Mouse (Mus musculus): ENCODE measurements around the gene Ube2d2b. TPM values are rescaled to one million over a fixed set of nuclear protein-coding genes. Genes with fewer than 3 reads are reported as not detected.

Ube2d2b gene
- total and polyA plus RNA-seq, 2 experiments from 2014 or later: 0.14 TPM; not detected in 1

- no peak overlapping the region for H3K27ac ChIP-seq
- H3K9ac ChIP-seq (replicated peaks; ENCODE audit: low read length): no peak overlapping the region
- H3K9me3 ChIP-seq (ENCODE audit: low read length): no peaks in the 10 kb centered on the region
- H3K27me3 ChIP-seq (ENCODE audit: insufficient read depth, low read length): no peaks in the 10 kb centered on the region
- 88% methylated on average over 1 of the region's 1 CpGs for WGBS
- no peaks in the 10 kb centered on the region for H3K4me1 ChIP-seq (ENCODE audit: insufficient read depth, low read length)
- TF ChIP-seq CTCF (IDR thresholded peaks at IDR 0.05; ENCODE audit: low read depth): no peak
- DNase-seq (ENCODE audit: low spot score) (no peak), ATAC-seq (no peak)
- no peaks in the 10 kb centered on the region for H3K36me3 ChIP-seq (ENCODE audit: insufficient read depth, low read length)
- H3K4me2 ChIP-seq (ENCODE audit: low read depth, low read length): no peak overlapping the region
- no peak overlapping the region for H3K4me3 ChIP-seq (ENCODE audit: low read length)
Observed at GRCm38 (mm10) chr5:107822521-107822920, 7.4 kb upstream of the Ube2d2b start.

DNA sequence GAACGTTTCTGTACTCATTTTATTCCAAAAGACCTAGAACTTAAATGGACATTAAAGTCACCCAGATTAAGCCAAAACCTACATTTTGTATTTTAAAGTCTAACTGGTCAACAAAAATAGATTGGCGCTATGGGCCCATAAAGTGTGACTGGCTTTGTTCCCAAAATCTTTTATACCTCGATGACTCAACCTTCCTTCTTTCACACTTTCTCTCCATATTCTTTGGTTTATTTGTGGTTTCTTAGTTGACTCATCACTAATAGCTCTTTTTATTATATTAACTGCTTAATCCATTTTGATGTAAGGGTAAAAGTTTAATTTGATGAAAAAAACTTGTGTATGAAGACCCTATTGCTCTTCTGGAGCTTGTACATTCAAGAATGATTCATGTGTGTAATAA is 1.5 kb downstream of the Ube2d2b start:
- no peak for TF ChIP-seq CTCF (IDR thresholded peaks at IDR 0.05; ENCODE audit: low read depth)
- ATAC-seq: no peak
- H3K27me3 ChIP-seq (ENCODE audit: insufficient read depth, low read length): no peaks in the 10 kb centered on the region
- peaks cover 5% of the 10 kb centered on the region; the same call in 1 of the 2 replicates for H3K36me3 ChIP-seq (ENCODE audit: insufficient read depth, low read length)
- DNase-seq (ENCODE audit: low spot score): no peak
- H3K4me3 ChIP-seq (ENCODE audit: low read length): no peak overlapping the region
- no peak overlapping the region for H3K9ac ChIP-seq (replicated peaks; ENCODE audit: low read length)
- H3K4me1 ChIP-seq (ENCODE audit: insufficient read depth, low read length): no peaks in the 10 kb centered on the region
- WGBS: 88% methylated on average over 3 of the region's 3 CpGs
- no peak overlapping the region for H3K4me2 ChIP-seq (ENCODE audit: low read depth, low read length)
- H3K9me3 ChIP-seq (ENCODE audit: low read length): peaks cover 6% of the 10 kb centered on the region; the same call in 1 of the 2 replicates
- H3K27ac ChIP-seq: no peak overlapping the region

DNA sequence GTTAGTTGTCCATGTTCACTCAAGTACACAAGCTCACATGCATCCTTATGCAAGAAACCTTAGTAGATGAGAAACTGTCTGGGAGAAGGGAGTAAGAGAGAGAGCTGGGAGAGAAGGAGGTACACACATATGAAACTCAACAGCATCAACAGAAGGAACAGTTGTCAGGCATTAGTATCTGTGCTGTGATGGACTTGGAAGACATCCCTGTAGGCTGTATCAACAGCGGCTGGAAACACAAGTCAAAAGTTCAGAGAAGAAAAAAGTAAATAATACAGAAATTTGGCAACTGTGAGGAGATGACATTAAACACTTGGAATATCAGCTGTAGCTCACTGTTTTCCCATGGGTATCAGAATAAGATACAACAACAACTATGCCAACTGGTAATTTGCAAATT is 4.4 kb downstream of the Ube2d2b start:
- Histone ChIP-seq H3K36me3 (ENCODE audit: insufficient read depth, low read length) (peaks cover 5% of the 10 kb centered on the region; the same call in 1 of the 2 replicates), H3K4me1 (ENCODE audit: insufficient read depth, low read length) (no peaks in the 10 kb centered on the region), H3K4me2 (ENCODE audit: low read depth, low read length) (no peak overlapping the region), H3K9ac (replicated peaks; ENCODE audit: low read length) (no peak overlapping the region), H3K9me3 (ENCODE audit: low read length) (peaks cover 6% of the 10 kb centered on the region; the same call in 1 of the 2 replicates), H3K27me3 (ENCODE audit: insufficient read depth, low read length) (no peaks in the 10 kb centered on the region), H3K27ac (no peak overlapping the region), H3K4me3 (ENCODE audit: low read length) (no peak overlapping the region)
- WGBS: 81% methylated on average over 1 of the region's 1 CpGs
- TF ChIP-seq CTCF (IDR thresholded peaks at IDR 0.05; ENCODE audit: low read depth): no peak
- ATAC-seq (no peak), DNase-seq (ENCODE audit: low spot score) (no peak)

DNA sequence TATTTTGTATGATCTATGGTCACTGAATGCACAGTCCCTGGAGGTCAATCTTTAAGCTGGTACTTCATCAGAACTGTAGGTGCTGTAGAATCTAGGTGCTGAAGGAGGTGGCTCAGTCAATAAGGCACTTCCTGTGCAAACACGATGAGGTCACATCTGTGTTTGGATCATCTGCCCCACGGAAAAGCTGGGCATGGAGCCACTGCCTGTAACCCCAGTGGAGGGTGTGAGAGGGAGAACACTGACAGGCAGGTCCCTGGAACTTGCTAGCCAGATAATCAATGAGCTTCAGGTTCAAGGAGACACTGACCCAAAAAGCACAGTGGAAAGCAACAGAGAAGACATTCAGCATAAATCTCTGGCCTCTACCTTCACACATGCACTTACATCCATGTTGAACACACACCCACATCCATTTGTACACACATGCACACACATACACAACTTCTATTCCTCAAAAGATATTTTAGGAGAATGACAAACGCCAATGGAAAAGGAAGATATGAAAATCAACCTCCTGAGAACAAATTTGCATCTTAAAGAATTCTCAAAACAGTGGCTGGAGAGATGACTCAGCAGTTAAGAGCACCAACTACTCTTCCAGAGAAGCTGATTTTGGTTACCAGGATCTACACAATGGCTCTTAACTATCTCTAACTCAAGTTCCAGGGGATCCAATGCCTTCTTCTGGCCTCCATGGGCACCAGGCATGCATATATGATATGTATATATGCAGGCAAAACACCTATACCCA is 9.2 kb downstream of the Ube2d2b start:
- no peak for TF ChIP-seq CTCF (IDR thresholded peaks at IDR 0.05; ENCODE audit: low read depth)

GRCm38 (mm10) chr5:107840549-107841238 is 10.8 kb downstream of the Ube2d2b start:
- no peaks in the 10 kb centered on the region for H3K36me3 ChIP-seq (ENCODE audit: insufficient read depth, low read length)
- no peak overlapping the region for H3K4me2 ChIP-seq (ENCODE audit: low read depth, low read length)
- ATAC-seq: no peak
- 97% methylated on average over 5 of the region's 5 CpGs for WGBS
- no peak overlapping the region for H3K9ac ChIP-seq (replicated peaks; ENCODE audit: low read length)
- TF ChIP-seq CTCF (IDR thresholded peaks at IDR 0.05; ENCODE audit: low read depth): no peak
- no peak overlapping the region for H3K27ac ChIP-seq
- DNase-seq (ENCODE audit: low spot score): no peak
- no peaks in the 10 kb centered on the region for H3K9me3 ChIP-seq (ENCODE audit: low read length)
- H3K27me3 ChIP-seq (ENCODE audit: insufficient read depth, low read length): no peaks in the 10 kb centered on the region
- H3K4me3 ChIP-seq (ENCODE audit: low read length): no peak overlapping the region
- H3K4me1 ChIP-seq (ENCODE audit: insufficient read depth, low read length): no peaks in the 10 kb centered on the region

More for the DNA sequence above, 9.2 kb downstream of the Ube2d2b start:
- no peak overlapping the region for H3K27ac ChIP-seq
- H3K4me3 ChIP-seq (ENCODE audit: low read length): no peak overlapping the region
- no peaks in the 10 kb centered on the region for H3K9me3 ChIP-seq (ENCODE audit: low read length)
- DNase-seq (ENCODE audit: low spot score) (no peak), ATAC-seq (no peak)
- no peak overlapping the region for H3K4me2 ChIP-seq (ENCODE audit: low read depth, low read length)
- H3K4me1 ChIP-seq (ENCODE audit: insufficient read depth, low read length): no peaks in the 10 kb centered on the region
- 65% methylated on average over 3 of the region's 3 CpGs for WGBS
- H3K36me3 ChIP-seq (ENCODE audit: insufficient read depth, low read length): no peaks in the 10 kb centered on the region
- H3K9ac ChIP-seq (replicated peaks; ENCODE audit: low read length): no peak overlapping the region
- no peaks in the 10 kb centered on the region for H3K27me3 ChIP-seq (ENCODE audit: insufficient read depth, low read length)

- peak; percentile 67 for ATAC-seq
- 47% methylated on average over 5 of the region's 5 CpGs for WGBS
Observed at GRCm38 (mm10) chr5:107847349-107847748, 17.4 kb downstream of the Ube2d2b start.

More at GRCm38 (mm10) chr5:107847349-107847748, 17.4 kb downstream of the Ube2d2b start:
- H3K27me3 ChIP-seq (ENCODE audit: insufficient read depth, low read length): no peaks in the 10 kb centered on the region
- no peak overlapping the region for H3K9ac ChIP-seq (replicated peaks; ENCODE audit: low read length)
- no peak overlapping the region for H3K4me3 ChIP-seq (ENCODE audit: low read length)
- H3K4me1 ChIP-seq (ENCODE audit: insufficient read depth, low read length): no peaks in the 10 kb centered on the region
- no peak for TF ChIP-seq CTCF (IDR thresholded peaks at IDR 0.05; ENCODE audit: low read depth)
- peak; percentile 77 for DNase-seq (ENCODE audit: low spot score)
- no peak overlapping the region for H3K27ac ChIP-seq
- no peaks in the 10 kb centered on the region for H3K9me3 ChIP-seq (ENCODE audit: low read length)
- no peaks in the 10 kb centered on the region for H3K36me3 ChIP-seq (ENCODE audit: insufficient read depth, low read length)
- H3K4me2 ChIP-seq (ENCODE audit: low read depth, low read length): no peak overlapping the region

All from hindbrain, postnatal 0 days (tissue).